Comparison of ENCODE assay signal across 8 mouse cellular contexts in genomic region chr11:94989562-94990017, GRCm38 (mm10). TPM values are rescaled to one million over a fixed set of nuclear protein-coding genes. Genes with fewer than 3 reads are reported as not detected.
A peak's percentile ranks its signal among the peaks of the same experiment; 100 is the strongest.
DNase-seq lines count a peak whose midpoint lies in the region; ATAC-seq and TF ChIP-seq lines count a peak whose summit lies in the region.

No protein-coding gene starts in this region.

- TF ChIP-seq CTCF in bone marrow macrophage, adult 2 months (IDR thresholded peaks at IDR 0.05; ENCODE audit: low read depth, low read length) = no peak
- TF ChIP-seq CTCF in midbrain, postnatal 0 days (IDR thresholded peaks at IDR 0.05) = peak; percentile 3; the same call in 1 of the 2 replicates

- peak overlapping the region; percentile 33 for H3K9ac ChIP-seq in embryonic facial prominence, embryonic 15.5 days
- H3K9ac ChIP-seq in midbrain, postnatal 0 days (replicated peaks; ENCODE audit: low read length, poor library complexity, severe bottlenecking) = peak overlapping the region; percentile 73

- H3K4me3 ChIP-seq in bone marrow macrophage, adult 2 months (ENCODE audit: insufficient read depth, low read length) = peak overlapping the region; percentile 60
- H3K4me3 ChIP-seq in embryonic facial prominence, embryonic 15.5 days (replicated peaks) = peak overlapping the region; percentile 91
- H3K4me3 ChIP-seq in heart, embryonic 10.5 days = peak overlapping the region; percentile 94
- peak overlapping the region; percentile 94 for H3K4me3 ChIP-seq in midbrain, postnatal 0 days (ENCODE audit: low read depth, low read length)

- H3K27ac ChIP-seq in bone marrow macrophage, adult 2 months (ENCODE audit: insufficient read depth, low read depth, low read length) = peak overlapping the region; percentile 91
- H3K27ac ChIP-seq in embryonic facial prominence, embryonic 15.5 days (replicated peaks) = peak overlapping the region; percentile 95
- peak overlapping the region; percentile 96 for H3K27ac ChIP-seq in heart, embryonic 10.5 days
- H3K27ac ChIP-seq in midbrain, postnatal 0 days (ENCODE audit: low read depth, low read length) = peak overlapping the region; percentile 93

- ATAC-seq in embryonic facial prominence, embryonic 15.5 days (ENCODE audit: insufficient number of reproducible peaks, low FRiP score, low TSS enrichment, low read depth) = peak; percentile 62
- peak; percentile 58 for ATAC-seq in midbrain, postnatal 0 days (ENCODE audit: low FRiP score)

- H3K4me1 ChIP-seq in bone marrow macrophage, adult 2 months (ENCODE audit: control insufficient read depth, insufficient read depth, low read length) = peaks cover 33% of the 10 kb centered on the region
- H3K4me1 ChIP-seq in embryonic facial prominence, embryonic 15.5 days = peaks cover 65% of the 10 kb centered on the region
- H3K4me1 ChIP-seq in heart, embryonic 10.5 days = peaks cover 84% of the 10 kb centered on the region
- peaks cover 29% of the 10 kb centered on the region for H3K4me1 ChIP-seq in midbrain, postnatal 0 days (ENCODE audit: insufficient read depth, low read length)

- no peaks in the 10 kb centered on the region for H3K27me3 ChIP-seq in embryonic facial prominence, embryonic 15.5 days
- H3K27me3 ChIP-seq in heart, embryonic 10.5 days (ENCODE audit: insufficient read depth, poor library complexity, severe bottlenecking) = no peaks in the 10 kb centered on the region
- no peaks in the 10 kb centered on the region for H3K27me3 ChIP-seq in midbrain, postnatal 0 days (ENCODE audit: insufficient read depth, low read length)

- DNase-seq in CD4-positive helper T cell, adult 2 months (ENCODE audit: low read depth, low spot score) = peak; percentile 87
- peak; percentile 95 for DNase-seq in heart, embryonic 10.5 days (ENCODE audit: low spot score)
- DNase-seq in kidney, adult 9 months = peak; percentile 89
- peak; percentile 86 for DNase-seq in liver
- DNase-seq in midbrain, postnatal 0 days (ENCODE audit: low spot score) = peak; percentile 95
- DNase-seq in spleen, postnatal 4 days (ENCODE audit: low spot score in 2 of 2) = peak; percentile 78 to 85

- TF ChIP-seq POLR2A in bone marrow macrophage, adult 2 months (IDR thresholded peaks at IDR 0.05; ENCODE audit: borderline replicate concordance, low read depth, low read length) = no peak

- H3K9me3 ChIP-seq in embryonic facial prominence, embryonic 15.5 days (replicated peaks) = no peaks in the 10 kb centered on the region
- no peaks in the 10 kb centered on the region for H3K9me3 ChIP-seq in heart, embryonic 10.5 days
- no peaks in the 10 kb centered on the region for H3K9me3 ChIP-seq in midbrain, postnatal 0 days (ENCODE audit: low read length)

- no peaks in the 10 kb centered on the region for H3K36me3 ChIP-seq in embryonic facial prominence, embryonic 15.5 days
- H3K36me3 ChIP-seq in heart, embryonic 10.5 days = peaks cover 1% of the 10 kb centered on the region
- no peaks in the 10 kb centered on the region for H3K36me3 ChIP-seq in midbrain, postnatal 0 days (ENCODE audit: insufficient read depth, low read length)

- WGBS in embryonic facial prominence, embryonic 15.5 days = 0% methylated on average over 12 of the region's 12 CpGs
- WGBS in heart, embryonic 10.5 days = 0% methylated on average over 12 of the region's 12 CpGs
- under 1% methylated on average over 11 of the region's 12 CpGs for WGBS in midbrain, postnatal 0 days

- peak overlapping the region; percentile 94 for H3K4me2 ChIP-seq in embryonic facial prominence, embryonic 15.5 days (replicated peaks)
- peak overlapping the region; percentile 98 for H3K4me2 ChIP-seq in midbrain, postnatal 0 days (ENCODE audit: low read depth, low read length, poor library complexity, severe bottlenecking)

RNA-seq across cellular contexts. Expression of gene Ppp1r9b, which starts 1.2 kb away (rescaled TPM):
- 166 and 176 TPM in 2 replicates for polyA plus RNA-seq in bone marrow macrophage, adult 2 months (2012; ENCODE audit: insufficient read depth, insufficient read length, missing spikeins)
- polyA plus RNA-seq in embryonic facial prominence, embryonic 15.5 days (2015; fragmentation: Nextera tagmentation; extraction: Ambion mirVana) = 11.0 and 12.8 TPM in 2 replicates
- polyA plus RNA-seq in heart, embryonic 10.5 days (2016; fragmentation: Nextera tagmentation; extraction: Ambion mirVana) = 8.5 and 12.5 TPM in 2 replicates
- 179 and 217 TPM in 2 replicates for total RNA-seq in midbrain, postnatal 0 days (2014; rRNA removed)
- polyA plus RNA-seq in midbrain, postnatal 0 days (2015; fragmentation: Nextera tagmentation; extraction: Ambion mirVana) = 18.2 and 20.4 TPM in 2 replicates

RNA-seq across cellular contexts. Expression of gene Sgca, which starts 13.5 kb away (rescaled TPM):
- not detected in 2 replicates for polyA plus RNA-seq in bone marrow macrophage, adult 2 months (2012; ENCODE audit: insufficient read depth, insufficient read length, missing spikeins)
- 11.7 and 14.6 TPM in 2 replicates for polyA plus RNA-seq in embryonic facial prominence, embryonic 15.5 days (2015; fragmentation: Nextera tagmentation; extraction: Ambion mirVana)
- 12.5 and 25.8 TPM in 2 replicates for polyA plus RNA-seq in heart, embryonic 10.5 days (2016; fragmentation: Nextera tagmentation; extraction: Ambion mirVana)
- not detected in 2 replicates for total RNA-seq in midbrain, postnatal 0 days (2014; rRNA removed)
- 0.29 and 0.39 TPM in 2 replicates for polyA plus RNA-seq in midbrain, postnatal 0 days (2015; fragmentation: Nextera tagmentation; extraction: Ambion mirVana)

RNA-seq across cellular contexts. Expression of gene Samd14, which starts 20.1 kb away (rescaled TPM):
- not detected in 2 replicates for polyA plus RNA-seq in bone marrow macrophage, adult 2 months (2012; ENCODE audit: insufficient read depth, insufficient read length, missing spikeins)
- polyA plus RNA-seq in embryonic facial prominence, embryonic 15.5 days (2015; fragmentation: Nextera tagmentation; extraction: Ambion mirVana) = 29.7 and 33.9 TPM in 2 replicates
- 15.1 and 18.8 TPM in 2 replicates for polyA plus RNA-seq in heart, embryonic 10.5 days (2016; fragmentation: Nextera tagmentation; extraction: Ambion mirVana)
- 221 and 243 TPM in 2 replicates for total RNA-seq in midbrain, postnatal 0 days (2014; rRNA removed)
- polyA plus RNA-seq in midbrain, postnatal 0 days (2015; fragmentation: Nextera tagmentation; extraction: Ambion mirVana) = 158 and 161 TPM in 2 replicates

RNA-seq across cellular contexts. Expression of gene Hils1, which starts 22.2 kb away (rescaled TPM):
- not detected in 2 replicates for polyA plus RNA-seq in bone marrow macrophage, adult 2 months (2012; ENCODE audit: insufficient read depth, insufficient read length, missing spikeins)
- 0.25 TPM in 1 of 2 replicates, not detected in the other for polyA plus RNA-seq in embryonic facial prominence, embryonic 15.5 days (2015; fragmentation: Nextera tagmentation; extraction: Ambion mirVana)
- polyA plus RNA-seq in heart, embryonic 10.5 days (2016; fragmentation: Nextera tagmentation; extraction: Ambion mirVana) = 0.22 TPM in 1 of 2 replicates, not detected in the other
- not detected in 2 replicates for total RNA-seq in midbrain, postnatal 0 days (2014; rRNA removed)
- not detected in 2 replicates for polyA plus RNA-seq in midbrain, postnatal 0 days (2015; fragmentation: Nextera tagmentation; extraction: Ambion mirVana)

RNA-seq across cellular contexts. Expression of gene Pdk2, which starts 51.6 kb away (rescaled TPM):
- 23.4 and 24.5 TPM in 2 replicates for polyA plus RNA-seq in bone marrow macrophage, adult 2 months (2012; ENCODE audit: insufficient read depth, insufficient read length, missing spikeins)
- polyA plus RNA-seq in embryonic facial prominence, embryonic 15.5 days (2015; fragmentation: Nextera tagmentation; extraction: Ambion mirVana) = 33.7 and 41.8 TPM in 2 replicates
- 27.4 and 41.1 TPM in 2 replicates for polyA plus RNA-seq in heart, embryonic 10.5 days (2016; fragmentation: Nextera tagmentation; extraction: Ambion mirVana)
- 14.1 and 18.1 TPM in 2 replicates for total RNA-seq in midbrain, postnatal 0 days (2014; rRNA removed)
- 30.8 and 32.7 TPM in 2 replicates for polyA plus RNA-seq in midbrain, postnatal 0 days (2015; fragmentation: Nextera tagmentation; extraction: Ambion mirVana)

Comparison
In these comparisons a context has a peak if more than half of its experiments do, and no peak if none do; other contexts are left out.
1. Peak in every context shown above with its lines: DNase-seq, ATAC-seq, H3K4me3 ChIP-seq and H3K27ac ChIP-seq.
2. RNA of gene Samd14, which starts 20.1 kb away (polyA plus RNA-seq): 158 to 161 TPM in midbrain, postnatal 0 days, 29.7 to 33.9 TPM in embryonic facial prominence, embryonic 15.5 days and 15.1 to 18.8 TPM in heart, embryonic 10.5 days; not detected in bone marrow macrophage, adult 2 months; every median in the first group is over 10 times any median in the second.